Mouse (Mus musculus) heart, postnatal 0 days (tissue): ENCODE data around the gene Ubl3. TPM values are rescaled to one million over a fixed set of nuclear protein-coding genes. Genes with fewer than 3 reads are reported as not detected.

Source experiments
- ATAC-seq: fragments of 200-750 bp; cut with Nextera tagmentation; 2 replicates; pipeline ENCODE4 v1.8.0; 2017; ENCODE audit warnings: low read depth, moderate number of reproducible peaks, moderate library complexity; ENCODE audit not compliant: insufficient read depth
- DNase-seq: peaks from one replicate; pipeline ENCODE4 v3.0.0-alpha.2; 2016; ENCODE audit warnings: low spot score
- H3K27ac ChIP-seq: fragments of 300-500 bp; sonication (generic); 2 replicates; pipeline ENCODE4 v1.5.1; 2014; ENCODE audit warnings: low read depth, mild to moderate bottlenecking
- H3K27me3 ChIP-seq: fragments of 300-500 bp; sonication (generic); 2 replicates; pipeline ENCODE4 v1.6.1; 2014; ENCODE audit warnings: low read length, mixed read lengths; ENCODE audit not compliant: control insufficient read depth, insufficient read depth
- H3K36me3 ChIP-seq: fragments of 300-500 bp; sonication (generic); replicated peaks from 2 replicates; pipeline ENCODE4 v1.6.1; 2014; ENCODE audit warnings: low read length, mixed read lengths; ENCODE audit not compliant: control insufficient read depth, insufficient read depth
- H3K4me1 ChIP-seq: fragments of 300-500 bp; sonication (generic); 2 replicates; pipeline ENCODE4 v1.6.1; 2014; ENCODE audit warnings: antibody characterized with exemption; ENCODE audit not compliant: control insufficient read depth, insufficient read depth
- H3K4me2 ChIP-seq: fragments of 300-500 bp; sonication (generic); 2 replicates; pipeline ENCODE4 v1.6.1; 2014; ENCODE audit warnings: low read depth, mild to moderate bottlenecking, low read length, moderate library complexity
- H3K4me3 ChIP-seq: fragments of 300-500 bp; sonication (generic); 2 replicates; pipeline ENCODE4 v1.5.1; 2014; ENCODE audit warnings: low read depth, low read length
- H3K9ac ChIP-seq: fragments of 300-500 bp; sonication (generic); replicated peaks from 2 replicates; pipeline ENCODE4 v1.6.1; 2014; ENCODE audit warnings: low read depth, low read length, mixed read lengths
- H3K9me3 ChIP-seq: fragments of 300-500 bp; sonication (generic); replicated peaks from 2 replicates; pipeline ENCODE4 v1.6.1; 2016; ENCODE audit warnings: low read length; ENCODE audit not compliant: control insufficient read depth
- CTCF ChIP-seq: IDR thresholded peaks from 2 replicates; pipeline ENCODE4 v1.5.1; 2016; ENCODE audit warnings: antibody characterized with exemption, control low read depth, low read depth
- EP300 ChIP-seq: IDR thresholded peaks from 2 replicates; pipeline ENCODE4 v1.6.1; 2016; ENCODE audit warnings: antibody characterized with exemption, low read depth
- whole genome bisulfite sequencing: fragments of 180-500 bp; shearing (Covaris S2); extraction: QIAGEN DNeasy Blood & Tissue Kit; methylation state at CpG from one replicate; pipeline ENCODE4 v1.1.7; 2014; 5-methylcytosine and 5-hydroxymethylcytosine counted together
- polyA plus RNA-seq: library from polyadenylated mRNA; unstranded; fragments of >200 nt; fragmentation: Nextera tagmentation; extraction: Ambion mirVana; gene quantifications from 2 replicates; pipeline ENCODE4 v1.2.1, GENCODE M21; 2015
- total RNA-seq: library from RNA; depleted of rRNA; stranded (reverse); fragments of >200 nt; gene quantifications from 2 replicates; pipeline ENCODE4 v1.2.3, GENCODE M21; 2014; ENCODE audit warnings: low replicate concordance

The Ubl3 gene
- total and polyA plus RNA-seq, 2 experiments from 2014 or later, result 76.8 to 105 TPM

GRCm38 (mm10) chr5:148526631-148527030 is 26.0 kb downstream of the Ubl3 start:
- H3K9me3 ChIP-seq, result no peaks in the 10 kb centered on the region
- TF ChIP-seq EP300, result no peak
- no peak for TF ChIP-seq CTCF
- H3K4me1 ChIP-seq, result peaks cover 29% of the 10 kb centered on the region; the same call in 1 of the 2 replicates
- ATAC-seq, result no peak
- H3K4me2 ChIP-seq, result no peak overlapping the region
- H3K9ac ChIP-seq, result no peak overlapping the region
- no peak overlapping the region for H3K4me3 ChIP-seq
- no peaks in the 10 kb centered on the region for H3K36me3 ChIP-seq
- no peak for DNase-seq
- H3K27me3 ChIP-seq, result no peaks in the 10 kb centered on the region
- WGBS, result 84% methylated on average over 8 of the region's 8 CpGs
- no peak overlapping the region for H3K27ac ChIP-seq

GRCm38 (mm10) chr5:148523202-148523971 is 29.2 kb downstream of the Ubl3 start:
- Histone ChIP-seq H3K9ac (no peak overlapping the region), H3K4me2 (no peak overlapping the region), H3K36me3 (no peaks in the 10 kb centered on the region), H3K4me1 (peaks cover 24% of the 10 kb centered on the region; the same call in 1 of the 2 replicates), H3K4me3 (no peak overlapping the region), H3K27me3 (no peaks in the 10 kb centered on the region), H3K9me3 (no peaks in the 10 kb centered on the region), H3K27ac (no peak overlapping the region)
- no peak for ATAC-seq
- TF ChIP-seq EP300 (no peak), CTCF (no peak)
- 76% methylated on average over 5 of the region's 5 CpGs for WGBS
- DNase-seq, result no peak

- ATAC-seq (no peak), DNase-seq (no peak)
- peaks cover 14% of the 10 kb centered on the region; the same call in 1 of the 2 replicates for H3K4me1 ChIP-seq
- H3K4me3 ChIP-seq, result no peak overlapping the region
- no peaks in the 10 kb centered on the region for H3K27me3 ChIP-seq
- no peaks in the 10 kb centered on the region for H3K36me3 ChIP-seq
- H3K27ac ChIP-seq, result no peak overlapping the region
- no peaks in the 10 kb centered on the region for H3K9me3 ChIP-seq
- no peak overlapping the region for H3K4me2 ChIP-seq
- no peak overlapping the region for H3K9ac ChIP-seq
- 84% methylated on average over 3 of the region's 3 CpGs for WGBS
- TF ChIP-seq EP300, result no peak
- TF ChIP-seq CTCF, result no peak
Observed at GRCm38 (mm10) chr5:148522378-148522777, 30.2 kb downstream of the Ubl3 start.

DNA sequence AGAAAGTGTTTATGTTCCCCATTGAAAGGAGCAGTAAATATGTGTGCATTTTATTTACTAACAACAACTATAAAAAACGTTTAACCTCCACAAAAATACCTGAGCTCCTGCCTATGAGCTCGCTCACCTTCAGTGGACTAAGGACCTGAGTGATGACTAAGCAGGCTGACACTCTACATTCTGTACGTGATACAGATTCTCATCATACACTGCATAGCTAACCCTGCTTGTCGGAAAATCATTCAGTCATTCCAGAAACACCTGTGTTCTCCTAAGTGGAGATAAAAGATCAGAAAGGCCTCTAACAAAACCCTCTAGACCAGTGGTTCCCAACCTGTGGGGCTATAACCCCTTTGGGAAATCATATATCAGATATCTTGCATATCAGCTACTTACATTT is 35.1 kb downstream of the Ubl3 start:
- no peak overlapping the region for H3K4me2 ChIP-seq
- TF ChIP-seq CTCF (no peak), EP300 (no peak)
- no peaks in the 10 kb centered on the region for H3K4me1 ChIP-seq
- H3K9me3 ChIP-seq, result no peaks in the 10 kb centered on the region
- DNase-seq, result no peak
- no peak for ATAC-seq
- no peak overlapping the region for H3K27ac ChIP-seq
- no peak overlapping the region for H3K9ac ChIP-seq
- no peaks in the 10 kb centered on the region for H3K36me3 ChIP-seq
- H3K27me3 ChIP-seq, result no peaks in the 10 kb centered on the region
- H3K4me3 ChIP-seq, result no peak overlapping the region
- WGBS, result 64% methylated on average over 4 of the region's 4 CpGs

DNA sequence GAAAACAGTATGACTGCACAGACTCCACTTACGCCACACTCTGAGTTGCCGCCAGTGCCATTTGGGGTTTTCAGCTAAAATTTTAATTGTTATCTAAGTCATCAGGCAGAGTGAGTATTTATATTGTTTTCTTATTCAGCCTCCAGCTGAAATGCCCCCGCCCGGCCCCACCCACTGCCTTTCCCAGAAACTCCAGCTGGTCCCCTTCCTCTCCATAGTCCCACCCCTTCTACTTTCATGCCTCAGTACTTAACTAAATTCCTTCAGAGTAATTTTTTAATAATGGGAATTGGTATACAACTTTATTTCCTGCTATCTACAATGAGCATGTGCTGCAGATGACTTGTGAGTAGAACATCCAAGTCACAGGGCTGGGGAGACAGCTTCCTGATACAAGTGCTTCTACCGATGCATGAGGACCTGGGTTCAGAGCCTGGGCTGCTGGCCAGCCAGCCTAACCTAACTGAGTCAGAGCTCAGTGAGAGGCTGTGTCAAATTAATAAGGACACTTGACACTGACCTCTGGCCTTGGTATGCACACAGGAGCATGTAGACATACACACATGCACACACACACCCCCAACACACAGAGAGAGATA is 40.4 kb downstream of the Ubl3 start:
- ATAC-seq (no peak), DNase-seq (no peak)
- Histone ChIP-seq H3K27me3 (no peaks in the 10 kb centered on the region), H3K4me3 (no peak overlapping the region), H3K27ac (no peak overlapping the region), H3K4me2 (no peak overlapping the region), H3K4me1 (no peaks in the 10 kb centered on the region), H3K36me3 (peaks cover 43% of the 10 kb centered on the region), H3K9me3 (no peaks in the 10 kb centered on the region), H3K9ac (no peak overlapping the region)
- WGBS, result 70% methylated on average over 5 of the region's 5 CpGs
- no peak for TF ChIP-seq EP300
- no peak for TF ChIP-seq CTCF

DNA sequence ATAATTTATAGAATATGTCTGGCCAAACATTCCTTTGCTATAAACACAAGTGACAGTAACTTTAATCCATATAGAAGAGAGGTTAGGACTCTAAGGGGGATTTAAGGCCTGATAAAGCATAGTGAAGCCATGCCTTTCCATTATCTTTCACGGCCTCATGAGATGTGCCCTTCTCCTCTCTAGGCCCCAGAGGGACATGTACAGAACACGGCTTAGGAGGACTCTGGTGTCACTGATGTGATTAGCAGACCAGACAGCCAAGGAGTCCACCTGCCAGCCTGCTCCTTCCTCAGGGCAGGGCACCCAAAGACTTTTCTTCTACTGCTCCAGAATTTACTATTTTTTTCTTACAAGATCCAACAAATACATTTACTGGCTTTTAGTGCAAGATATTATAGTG is 42.3 kb downstream of the Ubl3 start:
- Histone ChIP-seq H3K27ac (no peak overlapping the region), H3K9ac (no peak overlapping the region), H3K4me2 (no peak overlapping the region), H3K36me3 (peaks cover 62% of the 10 kb centered on the region), H3K4me3 (no peak overlapping the region), H3K9me3 (no peaks in the 10 kb centered on the region), H3K4me1 (no peaks in the 10 kb centered on the region), H3K27me3 (no peaks in the 10 kb centered on the region)
- DNase-seq (no peak), ATAC-seq (no peak)
- WGBS, result 53% methylated on average over 2 of the region's 2 CpGs
- TF ChIP-seq CTCF (no peak), EP300 (no peak)
